Mouse (Mus musculus): ENCODE measurements at regions not wholly inside any gene's neighbourhood (a gene's known extent, or its start where the extent isn't known, plus 50 kb on each side); places are given as distances from the start of the nearest gene placed in this dataset.

DNA sequence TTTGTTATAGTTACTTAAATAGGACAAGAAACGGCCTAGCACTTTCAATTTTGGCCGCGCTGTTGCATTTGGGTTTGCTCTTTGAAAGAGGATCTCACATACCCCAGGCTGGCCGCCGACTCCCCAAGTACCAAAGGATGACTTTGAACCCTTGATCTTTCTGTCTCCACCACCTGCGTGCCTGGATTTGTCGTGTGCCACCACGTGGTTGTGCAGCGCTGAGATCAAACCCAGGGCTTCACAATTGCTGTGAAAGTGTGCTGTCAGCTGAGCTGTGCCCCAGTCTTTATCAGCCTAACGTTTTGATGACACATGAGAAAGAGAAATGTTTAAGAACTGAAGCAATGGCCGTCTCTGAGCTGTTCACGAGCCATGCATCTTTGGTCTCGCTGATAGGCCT is 67.0 kb upstream of the Trp53i11 start:
- no peak overlapping the region for H3K4me3 ChIP-seq (ENCODE audit: low read length)
- no peaks in the 10 kb centered on the region for H3K27me3 ChIP-seq (replicated peaks; ENCODE audit: control insufficient read depth, insufficient read depth, low read length)
- no peaks in the 10 kb centered on the region; the same call in 1 of the 2 replicates for H3K4me1 ChIP-seq (ENCODE audit: control insufficient read depth, insufficient read depth, low read length)
- no peak for ATAC-seq
- 82% methylated on average over 13 of the region's 13 CpGs for WGBS
- H3K4me2 ChIP-seq (ENCODE audit: low read depth, low read length): no peak overlapping the region
- H3K9ac ChIP-seq (ENCODE audit: low read depth, low read length): no peak overlapping the region
- no peak overlapping the region for H3K27ac ChIP-seq (ENCODE audit: low read length)
- no peaks in the 10 kb centered on the region for H3K36me3 ChIP-seq (ENCODE audit: control insufficient read depth, insufficient read depth, low read length)
- H3K9me3 ChIP-seq (ENCODE audit: control insufficient read depth, low read length): no peaks in the 10 kb centered on the region

DNA sequence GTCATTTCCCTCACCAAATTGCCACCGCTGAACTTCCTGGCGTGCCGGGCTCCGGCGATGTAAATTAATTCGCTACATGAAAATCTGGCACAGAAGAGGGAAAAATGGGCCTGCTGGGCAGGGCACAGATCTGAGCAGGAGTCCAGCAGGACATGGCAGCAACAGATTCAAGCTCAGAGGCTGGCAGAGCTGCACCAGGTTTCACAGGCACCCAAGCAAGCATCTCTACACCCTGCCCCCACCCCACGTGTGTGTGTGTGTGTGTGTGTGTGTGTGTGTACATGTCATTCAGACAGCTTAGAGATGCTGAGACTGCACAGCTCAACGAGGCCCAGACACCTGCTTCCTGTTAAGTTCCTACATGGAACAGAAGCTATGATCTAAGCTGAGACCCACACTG is 68.3 kb upstream of the Trp53i11 start:
- WGBS: 70% methylated on average over 8 of the region's 8 CpGs

GRCm38 (mm10) chr2:93115303-93115702 is 69.3 kb upstream of the Prdm11 start:
- Histone ChIP-seq H3K4me3 (ENCODE audit: low read length) (no peak overlapping the region), H3K27me3 (replicated peaks; ENCODE audit: control insufficient read depth, insufficient read depth, low read length) (no peaks in the 10 kb centered on the region), H3K27ac (ENCODE audit: low read length) (no peak overlapping the region), H3K9ac (ENCODE audit: low read depth, low read length) (no peak overlapping the region), H3K9me3 (ENCODE audit: control insufficient read depth, low read length) (no peaks in the 10 kb centered on the region), H3K36me3 (ENCODE audit: control insufficient read depth, insufficient read depth, low read length) (no peaks in the 10 kb centered on the region), H3K4me2 (ENCODE audit: low read depth, low read length) (no peak overlapping the region), H3K4me1 (ENCODE audit: control insufficient read depth, insufficient read depth, low read length) (peaks cover 8% of the 10 kb centered on the region)
- no peak for ATAC-seq
- WGBS: 60% methylated on average over 3 of the region's 3 CpGs

More for the DNA sequence above, 68.3 kb upstream of the Trp53i11 start:
- Histone ChIP-seq H3K4me3 (ENCODE audit: low read length) (no peak overlapping the region), H3K4me2 (ENCODE audit: low read depth, low read length) (no peak overlapping the region), H3K27me3 (replicated peaks; ENCODE audit: control insufficient read depth, insufficient read depth, low read length) (no peaks in the 10 kb centered on the region), H3K36me3 (ENCODE audit: control insufficient read depth, insufficient read depth, low read length) (no peaks in the 10 kb centered on the region), H3K27ac (ENCODE audit: low read length) (no peak overlapping the region), H3K9me3 (ENCODE audit: control insufficient read depth, low read length) (no peaks in the 10 kb centered on the region), H3K4me1 (ENCODE audit: control insufficient read depth, insufficient read depth, low read length) (no peaks in the 10 kb centered on the region; the same call in 1 of the 2 replicates), H3K9ac (ENCODE audit: low read depth, low read length) (no peak overlapping the region)
- ATAC-seq: no peak

- H3K4me3 ChIP-seq (ENCODE audit: low read length): no peak overlapping the region
- peaks cover 8% of the 10 kb centered on the region for H3K4me1 ChIP-seq (ENCODE audit: control insufficient read depth, insufficient read depth, low read length)
- H3K4me2 ChIP-seq (ENCODE audit: low read depth, low read length): no peak overlapping the region
- no peak overlapping the region for H3K9ac ChIP-seq (ENCODE audit: low read depth, low read length)
- H3K36me3 ChIP-seq (ENCODE audit: control insufficient read depth, insufficient read depth, low read length): no peaks in the 10 kb centered on the region
- no peak overlapping the region for H3K27ac ChIP-seq (ENCODE audit: low read length)
- H3K9me3 ChIP-seq (ENCODE audit: control insufficient read depth, low read length): no peaks in the 10 kb centered on the region
- no peaks in the 10 kb centered on the region for H3K27me3 ChIP-seq (replicated peaks; ENCODE audit: control insufficient read depth, insufficient read depth, low read length)
- no peak for ATAC-seq
- WGBS: 78% methylated on average over 7 of the region's 7 CpGs
Observed at GRCm38 (mm10) chr2:93113929-93114328, 68.0 kb upstream of the Prdm11 start.

DNA sequence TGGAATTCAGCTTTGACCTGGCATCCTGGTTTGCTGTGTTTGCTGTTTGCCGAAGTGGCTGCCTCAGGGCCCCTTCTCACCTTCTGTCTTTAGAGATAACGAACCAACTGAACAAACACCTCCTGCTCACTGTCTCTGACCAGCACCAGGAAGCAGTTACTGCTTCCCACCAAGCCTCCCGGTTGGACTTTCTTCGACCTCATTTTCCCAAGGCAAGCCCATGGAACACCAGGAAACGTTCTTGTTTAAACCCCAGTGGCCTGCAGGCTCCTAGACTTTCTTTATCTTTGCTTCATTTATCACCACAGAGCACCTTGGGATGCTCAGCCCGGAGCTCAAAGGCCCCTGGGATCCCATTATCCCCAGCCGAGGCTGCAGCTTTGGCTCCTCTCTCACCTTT is 66.4 kb upstream of the Prdm11 start:
- peak overlapping the region; percentile 13; the same call in 1 of the 2 replicates for H3K9ac ChIP-seq (ENCODE audit: low read depth, low read length)
- no peak overlapping the region for H3K4me2 ChIP-seq (ENCODE audit: low read depth, low read length)
- peak; percentile 85 for ATAC-seq
- H3K27ac ChIP-seq (ENCODE audit: low read length): peak overlapping the region; percentile 85
- 24% methylated on average over 7 of the region's 7 CpGs for WGBS
- no peaks in the 10 kb centered on the region for H3K27me3 ChIP-seq (replicated peaks; ENCODE audit: control insufficient read depth, insufficient read depth, low read length)
- no peaks in the 10 kb centered on the region for H3K9me3 ChIP-seq (ENCODE audit: control insufficient read depth, low read length)
- H3K36me3 ChIP-seq (ENCODE audit: control insufficient read depth, insufficient read depth, low read length): no peaks in the 10 kb centered on the region
- H3K4me1 ChIP-seq (ENCODE audit: control insufficient read depth, insufficient read depth, low read length): peaks cover 8% of the 10 kb centered on the region
- H3K4me3 ChIP-seq (ENCODE audit: low read length): no peak overlapping the region

- Histone ChIP-seq H3K27me3 (replicated peaks; ENCODE audit: control insufficient read depth, insufficient read depth, low read length) (no peaks in the 10 kb centered on the region), H3K27ac (ENCODE audit: low read length) (no peak overlapping the region), H3K4me3 (ENCODE audit: low read length) (no peak overlapping the region), H3K4me2 (ENCODE audit: low read depth, low read length) (no peak overlapping the region), H3K9me3 (ENCODE audit: control insufficient read depth, low read length) (no peaks in the 10 kb centered on the region), H3K36me3 (ENCODE audit: control insufficient read depth, insufficient read depth, low read length) (no peaks in the 10 kb centered on the region), H3K4me1 (ENCODE audit: control insufficient read depth, insufficient read depth, low read length) (peaks cover 8% of the 10 kb centered on the region; the same call in 1 of the 2 replicates), H3K9ac (ENCODE audit: low read depth, low read length) (no peak overlapping the region)
- 84% methylated on average over 5 of the region's 5 CpGs for WGBS
- ATAC-seq: no peak
Observed at GRCm38 (mm10) chr2:93110898-93111297, 64.9 kb upstream of the Prdm11 start.

- no peaks in the 10 kb centered on the region for H3K27me3 ChIP-seq (replicated peaks; ENCODE audit: control insufficient read depth, insufficient read depth, low read length)
- no peak overlapping the region for H3K27ac ChIP-seq (ENCODE audit: low read length)
- no peak for ATAC-seq
- no peak overlapping the region for H3K9ac ChIP-seq (ENCODE audit: low read depth, low read length)
- H3K4me2 ChIP-seq (ENCODE audit: low read depth, low read length): no peak overlapping the region
- no peak overlapping the region for H3K4me3 ChIP-seq (ENCODE audit: low read length)
- no peaks in the 10 kb centered on the region for H3K4me1 ChIP-seq (ENCODE audit: control insufficient read depth, insufficient read depth, low read length)
- WGBS: 73% methylated on average over 6 of the region's 6 CpGs
- no peaks in the 10 kb centered on the region for H3K36me3 ChIP-seq (ENCODE audit: control insufficient read depth, insufficient read depth, low read length)
- H3K9me3 ChIP-seq (ENCODE audit: control insufficient read depth, low read length): no peaks in the 10 kb centered on the region
Observed at GRCm38 (mm10) chr2:93106581-93106980, 60.6 kb upstream of the Prdm11 start.

- WGBS: 78% methylated on average over 8 of the region's 8 CpGs
- no peaks in the 10 kb centered on the region for H3K36me3 ChIP-seq (ENCODE audit: control insufficient read depth, insufficient read depth, low read length)
- no peaks in the 10 kb centered on the region for H3K27me3 ChIP-seq (replicated peaks; ENCODE audit: control insufficient read depth, insufficient read depth, low read length)
- H3K27ac ChIP-seq (ENCODE audit: low read length): no peak overlapping the region
- no peak for ATAC-seq
- H3K4me3 ChIP-seq (ENCODE audit: low read length): no peak overlapping the region
- H3K4me1 ChIP-seq (ENCODE audit: control insufficient read depth, insufficient read depth, low read length): peaks cover 5% of the 10 kb centered on the region; the same call in 1 of the 2 replicates
- no peaks in the 10 kb centered on the region for H3K9me3 ChIP-seq (ENCODE audit: control insufficient read depth, low read length)
- H3K9ac ChIP-seq (ENCODE audit: low read depth, low read length): no peak overlapping the region
- no peak overlapping the region for H3K4me2 ChIP-seq (ENCODE audit: low read depth, low read length)
Observed at GRCm38 (mm10) chr2:93101991-93102390, 56.0 kb upstream of the Prdm11 start.

GRCm38 (mm10) chr2:93099780-93100179 is 53.8 kb upstream of the Prdm11 start:
- ATAC-seq: no peak
- H3K4me1 ChIP-seq (ENCODE audit: control insufficient read depth, insufficient read depth, low read length): peaks cover 5% of the 10 kb centered on the region; the same call in 1 of the 2 replicates
- H3K27me3 ChIP-seq (replicated peaks; ENCODE audit: control insufficient read depth, insufficient read depth, low read length): no peaks in the 10 kb centered on the region
- H3K4me2 ChIP-seq (ENCODE audit: low read depth, low read length): no peak overlapping the region
- H3K27ac ChIP-seq (ENCODE audit: low read length): no peak overlapping the region
- H3K36me3 ChIP-seq (ENCODE audit: control insufficient read depth, insufficient read depth, low read length): no peaks in the 10 kb centered on the region
- no peak overlapping the region for H3K4me3 ChIP-seq (ENCODE audit: low read length)
- 39% methylated on average over 3 of the region's 3 CpGs for WGBS
- H3K9ac ChIP-seq (ENCODE audit: low read depth, low read length): no peak overlapping the region
- no peaks in the 10 kb centered on the region for H3K9me3 ChIP-seq (ENCODE audit: control insufficient read depth, low read length)

GRCm38 (mm10) chr2:93097016-93097415 is 51.0 kb upstream of the Prdm11 start:
- Histone ChIP-seq H3K9me3 (ENCODE audit: control insufficient read depth, low read length) (no peaks in the 10 kb centered on the region), H3K36me3 (ENCODE audit: control insufficient read depth, insufficient read depth, low read length) (no peaks in the 10 kb centered on the region)
- no peak for ATAC-seq

More at GRCm38 (mm10) chr2:93097016-93097415, 51.0 kb upstream of the Prdm11 start:
- Histone ChIP-seq H3K9ac (ENCODE audit: low read depth, low read length) (no peak overlapping the region), H3K4me1 (ENCODE audit: control insufficient read depth, insufficient read depth, low read length) (peaks cover 5% of the 10 kb centered on the region; the same call in 1 of the 2 replicates), H3K27me3 (replicated peaks; ENCODE audit: control insufficient read depth, insufficient read depth, low read length) (no peaks in the 10 kb centered on the region), H3K27ac (ENCODE audit: low read length) (no peak overlapping the region), H3K4me3 (ENCODE audit: low read length) (no peak overlapping the region), H3K4me2 (ENCODE audit: low read depth, low read length) (no peak overlapping the region)
- 98% methylated on average over 2 of the region's 2 CpGs for WGBS
